Mouse (Mus musculus) liver, embryonic 13.5 days (tissue): ENCODE measurements around the gene Mgme1. TPM values are rescaled to one million over a fixed set of nuclear protein-coding genes. Genes with fewer than 3 reads are reported as not detected.

ENCODE experiments used
- ATAC-seq: fragments of 200-750 bp; cut with Nextera tagmentation; 2 replicates; pipeline ENCODE4 v1.8.0; 2017; ENCODE audit warnings: low read depth, mild to moderate bottlenecking, moderate number of reproducible peaks, moderate library complexity
- DNase-seq: peaks from one replicate; pipeline ENCODE4 v3.0.0; 2022
- H3K27ac ChIP-seq: fragments of 300-500 bp; sonication (generic); 2 replicates; pipeline ENCODE4 v1.5.1; 2015; ENCODE audit warnings: moderate library complexity, mild to moderate bottlenecking, inconsistent platforms
- H3K27me3 ChIP-seq: fragments of 300-500 bp; sonication (generic); 2 replicates; pipeline ENCODE4 v1.6.1; 2015; ENCODE audit warnings: mild to moderate bottlenecking, inconsistent platforms
- H3K36me3 ChIP-seq: fragments of 300-500 bp; sonication (generic); 2 replicates; pipeline ENCODE4 v1.6.1; 2015; ENCODE audit warnings: mild to moderate bottlenecking, inconsistent platforms
- H3K4me1 ChIP-seq: fragments of 300-500 bp; sonication (generic); replicated peaks from 2 replicates; pipeline ENCODE4 v1.6.1; 2015; ENCODE audit warnings: inconsistent platforms
- H3K4me2 ChIP-seq: fragments of 300-500 bp; sonication (generic); 2 replicates; pipeline ENCODE4 v1.6.1; 2015; ENCODE audit warnings: inconsistent platforms, mild to moderate bottlenecking, moderate library complexity
- H3K4me3 ChIP-seq: fragments of 300-500 bp; sonication (generic); replicated peaks from 2 replicates; pipeline ENCODE4 v1.5.1; 2015; ENCODE audit warnings: mild to moderate bottlenecking, inconsistent platforms
- H3K9ac ChIP-seq: fragments of 300-500 bp; sonication (generic); 2 replicates; pipeline ENCODE4 v1.6.1; 2015; ENCODE audit warnings: mild to moderate bottlenecking, inconsistent platforms
- H3K9me3 ChIP-seq: fragments of 300-500 bp; sonication (generic); replicated peaks from 2 replicates; pipeline ENCODE4 v1.6.1; 2016; ENCODE audit warnings: inconsistent platforms
- WGBS: fragments of 180-500 bp; shearing (Covaris S2); methylation state at CpG from one replicate; pipeline ENCODE4 v1.1.7; 2015; ENCODE audit not compliant: insufficient replicate concordance; 5-methylcytosine and 5-hydroxymethylcytosine counted together
- polyA plus RNA-seq: library from polyadenylated mRNA; unstranded; fragments of >200 nt; fragmentation: Nextera tagmentation; extraction: Ambion mirVana; gene quantifications from 2 replicates; pipeline ENCODE4 v1.2.1, GENCODE M21; 2015

Mgme1 gene
- 14.0 and 14.3 TPM in 2 replicates for polyA plus RNA-seq

DNA sequence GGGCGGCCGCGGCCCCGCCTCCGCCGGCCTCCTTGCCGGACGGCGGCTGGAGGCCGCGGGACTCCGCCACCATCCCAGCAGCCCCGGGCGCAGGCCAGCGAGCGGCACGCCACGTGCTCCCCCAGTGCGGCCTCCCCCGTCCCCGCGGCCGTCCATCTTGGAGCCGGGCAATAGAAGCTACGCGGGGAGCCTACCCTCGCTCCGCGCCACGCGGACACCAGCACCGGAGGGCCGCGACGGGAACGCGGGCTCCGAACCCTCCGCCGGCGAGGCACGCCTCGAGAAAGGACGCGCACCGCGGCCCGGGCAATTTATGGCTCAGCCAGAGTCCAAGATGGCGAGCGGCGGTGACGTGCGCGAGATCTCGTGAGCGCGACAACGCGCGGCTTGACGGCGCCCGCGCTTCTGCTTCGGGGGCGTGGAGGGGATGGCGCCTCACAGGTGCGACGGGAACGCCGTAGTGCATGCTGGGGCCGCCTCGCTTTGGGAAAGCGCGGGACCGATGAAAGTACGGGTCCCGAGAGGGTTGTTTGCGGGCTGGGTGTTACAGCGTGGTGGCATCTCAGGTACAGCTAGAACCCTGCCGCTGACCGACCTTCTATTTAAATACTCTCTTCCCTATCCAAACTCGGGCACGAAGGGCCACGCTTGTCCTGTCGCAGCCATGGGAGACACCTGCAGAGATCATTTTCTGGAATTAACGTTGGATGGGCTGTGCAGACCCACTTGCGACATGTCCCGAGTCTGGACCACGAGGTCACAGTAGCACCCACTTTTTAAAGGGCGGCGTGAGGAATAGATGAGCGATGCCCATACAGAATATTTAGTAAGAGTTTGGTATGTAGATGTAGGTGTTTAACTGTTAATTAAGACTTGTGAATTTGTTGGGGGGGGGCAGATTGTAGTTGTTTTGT is at the start of gene Mgme1, which contains the start of gene Snx5:
Gene Mgme1 (plus strand): TSS at position 157 of the 914 bp plus-strand sequence.
Gene Snx5 (minus strand): TSS at position 400 of the 914 bp plus-strand sequence.
- DNase-seq (peak; percentile 92), ATAC-seq (peak; percentile 93)
- Histone ChIP-seq H3K4me2 (peak within 1 kb of the TSS; percentile 85), H3K9me3 (no peaks in the 10 kb centered on the region), H3K4me1 (peaks cover 72% of the 10 kb centered on the region), H3K36me3 (peaks cover 23% of the 10 kb centered on the region), H3K27me3 (no peaks in the 10 kb centered on the region), H3K4me3 (peak within 1 kb of the TSS; percentile 94), H3K27ac (peak within 1 kb of the TSS; percentile 92), H3K9ac (peak within 1 kb of the TSS; percentile 98)
- WGBS: under 1% methylated on average over 86 of the region's 93 CpGs

DNA sequence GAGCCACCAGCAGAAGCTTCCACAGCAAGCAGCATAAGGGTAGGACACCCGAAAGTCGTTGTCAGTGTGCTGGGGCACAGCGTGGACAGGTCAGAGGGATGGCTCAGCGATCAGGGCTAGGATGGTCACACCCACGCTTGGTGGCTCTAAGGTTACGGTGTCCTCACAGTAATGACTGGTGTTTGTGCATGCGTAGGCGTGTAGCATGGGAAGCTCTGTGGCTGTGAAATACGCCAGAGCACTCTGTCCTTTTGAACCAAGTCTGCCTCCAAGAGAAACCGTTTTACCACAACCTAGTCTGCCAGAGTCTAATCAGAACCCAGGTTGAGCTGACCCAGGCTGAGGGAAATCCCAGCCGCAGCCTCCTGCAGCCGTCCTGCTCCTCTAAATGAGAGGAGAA is 46.1 kb upstream of the Mgme1 start:
- Histone ChIP-seq H3K27me3 (no peaks in the 10 kb centered on the region), H3K4me1 (0 out of 2 replicates have a peak, but pooled peaks cover 12% of the 10 kb centered on the region), H3K9me3 (peaks cover 5% of the 10 kb centered on the region; the same call in 1 of the 2 replicates), H3K36me3 (no peaks in the 10 kb centered on the region), H3K4me2 (peak overlapping the region; percentile 17; the same call in 1 of the 2 replicates), H3K9ac (no peak overlapping the region), H3K4me3 (no peak overlapping the region), H3K27ac (no peak overlapping the region)
- no peak for DNase-seq
- 50% methylated on average over 12 of the region's 12 CpGs for WGBS
- ATAC-seq: 0 out of 2 replicates have a peak, but pooled peaks have one; percentile 32

DNA sequence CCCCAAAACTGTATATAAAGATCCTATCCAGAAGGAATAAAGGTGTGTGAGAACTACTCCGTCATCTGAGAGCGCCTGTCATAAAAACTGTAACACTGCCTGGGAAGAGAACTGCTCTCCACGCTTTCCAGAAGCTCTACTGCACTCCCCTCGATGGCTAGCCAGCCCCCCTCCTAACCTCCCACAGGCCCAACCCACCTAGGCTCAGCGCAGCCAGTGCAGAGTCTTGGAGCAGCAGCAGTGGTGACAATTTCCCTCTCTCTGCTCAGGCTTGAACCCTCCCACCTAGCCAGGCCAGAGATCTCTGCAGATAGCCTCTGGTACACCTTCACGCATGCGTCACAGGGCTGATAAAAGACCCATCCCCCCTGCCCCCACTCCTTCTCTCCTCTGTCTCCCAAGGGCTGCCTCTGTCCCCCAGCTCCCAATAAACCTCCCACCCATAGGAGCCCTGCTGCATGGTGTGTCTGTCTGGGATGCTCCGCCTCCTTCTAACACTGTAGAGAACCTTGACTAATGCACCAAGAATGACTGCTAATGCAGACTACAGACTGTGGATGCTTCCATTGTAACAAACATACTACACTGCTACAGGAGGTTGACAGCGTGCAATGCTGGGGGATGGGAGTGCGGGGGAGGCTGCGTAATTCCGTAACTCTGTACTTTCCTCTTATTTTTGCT is 43.4 kb upstream of the Mgme1 start:
- Histone ChIP-seq H3K27ac (no peak overlapping the region), H3K36me3 (no peaks in the 10 kb centered on the region), H3K4me2 (no peak overlapping the region), H3K4me3 (no peak overlapping the region), H3K9me3 (peaks cover 5% of the 10 kb centered on the region; the same call in 1 of the 2 replicates), H3K27me3 (no peaks in the 10 kb centered on the region), H3K4me1 (peaks cover 34% of the 10 kb centered on the region), H3K9ac (no peak overlapping the region)
- WGBS: 81% methylated on average over 12 of the region's 12 CpGs
- DNase-seq: no peak
- no peak for ATAC-seq

DNA sequence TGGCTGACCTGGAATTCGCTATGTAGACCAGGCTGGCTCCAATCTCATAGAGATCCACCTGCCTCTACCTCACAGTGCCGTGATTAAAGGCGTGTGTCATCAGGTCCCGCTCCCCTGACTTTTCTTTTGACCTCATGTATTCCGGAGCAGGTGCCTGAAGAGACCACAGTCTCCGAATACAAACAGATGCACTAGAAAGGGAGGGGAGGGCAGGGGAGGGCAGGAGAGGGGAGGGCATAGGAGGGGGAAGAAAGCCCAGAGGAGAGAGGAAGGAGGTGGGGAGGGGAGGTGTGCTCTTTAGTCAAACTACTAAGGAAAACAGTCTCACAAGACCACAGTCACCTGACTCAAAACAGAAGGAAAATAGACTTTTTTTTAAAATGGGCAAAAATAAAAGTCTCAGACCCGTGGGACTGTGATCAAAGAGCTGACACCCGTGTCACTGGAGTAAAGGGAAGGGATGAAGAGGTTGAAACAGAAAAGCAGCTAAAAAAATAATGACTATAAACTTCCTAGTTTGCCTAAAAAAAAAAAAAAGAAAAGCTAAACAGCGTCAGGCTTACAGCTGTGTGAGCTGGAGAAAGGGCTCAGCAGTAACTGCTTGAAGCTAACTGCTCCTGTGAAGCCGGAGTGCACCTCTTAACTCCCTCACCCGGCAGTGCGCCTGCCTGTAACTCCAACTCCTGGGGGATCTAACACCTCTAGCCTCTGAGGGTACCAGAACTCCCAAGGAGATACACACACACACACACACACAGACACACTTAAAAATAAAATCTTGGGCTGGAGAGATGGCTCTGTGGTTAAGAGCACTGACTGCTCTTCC is 41.7 kb upstream of the Mgme1 start:
- peaks cover 5% of the 10 kb centered on the region; the same call in 1 of the 2 replicates for H3K9me3 ChIP-seq
- no peak overlapping the region for H3K27ac ChIP-seq
- H3K9ac ChIP-seq: no peak overlapping the region
- H3K36me3 ChIP-seq: no peaks in the 10 kb centered on the region
- no peak overlapping the region for H3K4me2 ChIP-seq
- H3K27me3 ChIP-seq: no peaks in the 10 kb centered on the region
- DNase-seq: no peak
- H3K4me3 ChIP-seq: no peak overlapping the region
- no peak for ATAC-seq
- 74% methylated on average over 12 of the region's 12 CpGs for WGBS
- H3K4me1 ChIP-seq: peaks cover 34% of the 10 kb centered on the region

DNA sequence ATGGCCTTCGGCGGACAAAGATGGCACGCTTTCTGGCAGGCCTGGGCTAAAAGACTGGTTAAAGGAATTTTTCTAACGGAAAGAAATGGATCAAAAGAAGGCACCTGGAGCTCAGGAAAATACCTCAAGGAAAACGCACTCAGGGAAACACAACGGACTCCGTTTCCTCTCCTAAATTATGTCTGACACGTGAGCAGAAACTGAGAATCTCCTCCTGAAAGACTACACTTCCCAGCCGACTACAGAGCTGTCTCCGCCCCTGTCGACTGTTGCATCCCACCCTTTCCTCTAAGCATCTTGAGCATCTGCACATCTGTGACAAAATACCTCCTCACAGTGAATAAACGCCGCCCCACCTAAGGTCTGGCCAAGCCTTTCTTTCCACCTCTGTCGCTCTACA is 40.8 kb upstream of the Mgme1 start:
- Histone ChIP-seq H3K36me3 (no peaks in the 10 kb centered on the region), H3K9ac (no peak overlapping the region), H3K27me3 (no peaks in the 10 kb centered on the region), H3K4me3 (no peak overlapping the region), H3K9me3 (peaks cover 5% of the 10 kb centered on the region; the same call in 1 of the 2 replicates), H3K4me2 (peak overlapping the region; percentile 59; the same call in 1 of the 2 replicates), H3K4me1 (peaks cover 27% of the 10 kb centered on the region), H3K27ac (no peak overlapping the region)
- ATAC-seq (peak; percentile 27; the same call in 1 of the 2 replicates), DNase-seq (no peak)
- 55% methylated on average over 14 of the region's 14 CpGs for WGBS

DNA sequence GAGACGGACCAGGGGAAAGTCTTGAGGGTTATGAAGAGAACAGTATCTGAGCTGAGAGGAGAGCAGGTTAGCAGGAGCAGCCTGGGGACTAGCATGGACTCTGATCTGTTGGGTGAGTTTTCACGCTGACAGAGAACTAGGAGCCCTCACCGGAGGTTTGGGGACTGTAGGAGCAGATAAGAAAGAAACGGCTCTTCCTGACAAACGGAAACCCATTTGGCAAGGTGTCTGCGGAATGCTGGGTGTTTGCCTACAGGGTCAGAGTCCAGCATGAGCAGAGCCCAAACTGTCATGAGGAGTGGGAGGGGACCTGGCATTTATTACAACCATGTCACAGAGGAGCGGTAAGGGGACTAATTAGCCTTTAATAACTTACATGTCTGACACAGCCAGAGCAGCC is 40.0 kb upstream of the Mgme1 start:
- peak; percentile 81 for ATAC-seq
- H3K4me2 ChIP-seq: peak overlapping the region; percentile 59
- H3K4me3 ChIP-seq: peak overlapping the region; percentile 32
- peak overlapping the region; percentile 80 for H3K27ac ChIP-seq
- no peak for DNase-seq
- H3K27me3 ChIP-seq: no peaks in the 10 kb centered on the region
- no peaks in the 10 kb centered on the region for H3K36me3 ChIP-seq
- H3K9me3 ChIP-seq: peaks cover 7% of the 10 kb centered on the region; the same call in 1 of the 2 replicates
- 2% methylated on average over 7 of the region's 7 CpGs for WGBS
- peaks cover 22% of the 10 kb centered on the region for H3K4me1 ChIP-seq
- peak overlapping the region; percentile 57 for H3K9ac ChIP-seq

DNA sequence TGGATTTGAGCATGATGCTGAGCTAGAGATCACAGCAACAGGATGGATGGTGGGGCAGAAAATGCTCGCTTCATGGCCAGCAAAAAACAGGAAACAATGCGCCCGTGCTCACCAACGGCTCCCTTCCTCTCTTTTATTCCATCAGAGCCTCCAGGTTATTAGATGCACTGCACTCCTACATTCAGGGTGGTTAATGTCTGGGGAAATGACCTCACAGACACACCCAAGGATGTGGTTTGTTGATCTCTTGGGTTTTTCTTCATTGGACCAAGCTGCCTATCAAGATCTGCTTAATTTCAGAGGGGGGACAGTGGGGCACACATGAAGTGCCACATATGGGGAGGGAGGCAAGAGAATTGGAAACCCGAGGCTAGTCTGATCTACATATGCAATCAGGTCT is 39.3 kb upstream of the Mgme1 start:
- DNase-seq (no peak), ATAC-seq (peak; percentile 67)
- Histone ChIP-seq H3K4me2 (peak overlapping the region; percentile 59), H3K27ac (peak overlapping the region; percentile 80), H3K27me3 (no peaks in the 10 kb centered on the region), H3K4me1 (peaks cover 22% of the 10 kb centered on the region), H3K9me3 (peaks cover 7% of the 10 kb centered on the region; the same call in 1 of the 2 replicates), H3K9ac (peak overlapping the region; percentile 57), H3K4me3 (peak overlapping the region; percentile 32; the same call in 1 of the 2 replicates), H3K36me3 (no peaks in the 10 kb centered on the region)
- WGBS: 13% methylated on average over 5 of the region's 5 CpGs

DNA sequence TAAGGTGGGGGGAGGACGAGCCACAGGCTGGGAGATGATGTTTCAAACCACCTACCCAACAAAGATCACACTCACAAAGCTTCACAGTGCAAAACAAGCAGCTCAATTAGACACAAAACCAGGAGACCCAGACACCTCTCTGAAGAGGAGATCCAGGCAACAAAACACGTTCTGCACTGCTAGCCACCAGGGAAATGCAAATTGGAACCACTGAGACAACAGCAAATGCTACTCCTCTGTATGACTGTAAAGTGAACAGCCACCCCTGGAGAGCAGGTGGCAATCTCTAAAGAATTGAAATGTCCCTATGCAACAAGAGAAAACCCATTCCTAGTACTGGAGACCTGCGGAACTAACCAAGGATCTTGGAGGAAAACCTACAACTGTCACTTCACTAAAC is 36.9 kb upstream of the Mgme1 start:
- 0 out of 2 replicates have a peak, but pooled peaks cover 2% of the 10 kb centered on the region for H3K9me3 ChIP-seq
- H3K4me3 ChIP-seq: no peak overlapping the region
- peaks cover 22% of the 10 kb centered on the region for H3K4me1 ChIP-seq
- DNase-seq (no peak), ATAC-seq (no peak)
- no peaks in the 10 kb centered on the region for H3K36me3 ChIP-seq
- H3K9ac ChIP-seq: no peak overlapping the region
- H3K27me3 ChIP-seq: no peaks in the 10 kb centered on the region
- H3K27ac ChIP-seq: no peak overlapping the region
- WGBS: 59% methylated on average over 3 of the region's 3 CpGs
- H3K4me2 ChIP-seq: no peak overlapping the region

DNA sequence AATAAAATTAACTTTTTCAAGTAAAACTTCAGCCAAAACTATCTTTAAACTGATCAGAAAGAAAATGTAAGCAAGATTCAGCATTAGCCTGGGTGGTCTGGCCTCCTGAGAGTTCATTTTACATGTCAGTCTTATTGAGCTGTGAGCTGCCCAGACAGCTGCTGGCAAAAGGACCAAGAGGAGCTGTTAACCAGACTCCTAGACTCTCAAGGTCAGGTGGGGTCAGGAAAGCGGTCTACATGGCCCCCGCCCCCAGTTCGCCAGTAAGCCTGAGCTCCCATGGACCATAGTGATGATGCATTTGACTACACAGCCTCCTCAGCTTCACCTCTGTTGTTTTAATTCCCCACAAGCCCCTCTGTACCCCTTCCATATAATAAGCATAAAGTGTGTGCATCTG is 34.7 kb upstream of the Mgme1 start:
- no peak overlapping the region for H3K9ac ChIP-seq
- 63% methylated on average over 3 of the region's 3 CpGs for WGBS
- no peak overlapping the region for H3K4me3 ChIP-seq
- no peak for ATAC-seq
- H3K9me3 ChIP-seq: 0 out of 2 replicates have a peak, but pooled peaks cover 2% of the 10 kb centered on the region
- H3K4me2 ChIP-seq: no peak overlapping the region
- no peaks in the 10 kb centered on the region for H3K36me3 ChIP-seq
- no peak for DNase-seq
- H3K27me3 ChIP-seq: no peaks in the 10 kb centered on the region
- H3K4me1 ChIP-seq: peaks cover 13% of the 10 kb centered on the region
- H3K27ac ChIP-seq: no peak overlapping the region

DNA sequence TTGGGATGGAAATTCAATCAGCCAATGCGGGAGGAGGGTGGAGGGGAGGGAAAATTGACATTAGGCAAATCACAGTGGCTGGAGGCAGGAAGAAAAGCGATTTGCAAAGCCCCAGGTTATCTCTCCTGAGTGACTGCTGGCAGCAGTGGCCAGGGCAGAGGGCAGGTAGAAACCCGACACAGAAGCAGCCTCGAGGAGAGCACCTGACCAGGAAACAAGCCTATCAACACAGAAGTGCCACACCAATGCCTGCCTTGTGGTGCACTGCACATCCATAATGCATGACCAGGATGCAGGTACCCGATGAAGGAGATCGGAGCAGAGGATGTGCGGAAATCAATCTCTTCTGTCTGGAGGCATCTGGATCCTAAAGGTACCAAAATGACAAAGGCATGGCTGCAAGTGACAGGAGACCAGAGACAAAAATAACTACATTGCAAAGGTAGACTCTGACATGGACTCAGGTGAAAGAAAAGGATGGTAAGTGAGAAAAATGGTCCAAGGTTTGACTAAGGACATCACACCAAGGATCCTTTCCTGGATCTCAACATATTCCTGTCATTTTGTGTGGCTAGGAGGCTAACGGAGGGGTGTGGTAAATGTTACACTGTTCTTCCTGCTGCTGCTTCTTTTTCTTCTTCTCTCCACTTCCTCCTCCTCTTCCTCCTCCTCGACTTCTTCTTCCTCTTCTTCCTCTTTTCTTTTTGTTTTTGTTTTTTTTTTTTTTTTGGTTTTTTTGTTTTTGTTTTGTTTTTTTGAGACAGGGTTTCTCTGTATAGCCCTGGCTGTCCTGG is 33.5 kb upstream of the Mgme1 start:
- Histone ChIP-seq H3K9ac (no peak overlapping the region), H3K4me3 (no peak overlapping the region), H3K4me1 (peaks cover 4% of the 10 kb centered on the region; the same call in 1 of the 2 replicates), H3K9me3 (0 out of 2 replicates have a peak, but pooled peaks cover 2% of the 10 kb centered on the region), H3K4me2 (no peak overlapping the region), H3K36me3 (no peaks in the 10 kb centered on the region), H3K27ac (no peak overlapping the region), H3K27me3 (no peaks in the 10 kb centered on the region)
- no peak for ATAC-seq
- DNase-seq: no peak
- WGBS: 44% methylated on average over 9 of the region's 9 CpGs
